Mouse (Mus musculus) retina, postnatal 1 day (tissue): ENCODE results near the gene Gcsh.
A peak's percentile ranks its signal among the peaks of the same experiment; 100 is the strongest.

Source experiments
- DNase-seq: peaks from one replicate; pipeline ENCODE4 v3.0.0-alpha.2; 2012

Gene Gcsh

GRCm38 (mm10) chr8:116993095-116993867 is at the start of gene Gcsh:
Gcsh (minus strand) TSS chr8:116993537.
- DNase-seq = peak; percentile 99

- peak; percentile 23 for DNase-seq
These were observed 46.5 kb upstream of the Gcsh start for GRCm38 (mm10) chr8:117039843-117040242.

- no peak for DNase-seq
These were observed 44.1 kb upstream of the Gcsh start for GRCm38 (mm10) chr8:117037374-117037935.

GRCm38 (mm10) chr8:117033393-117033792 is 40.1 kb upstream of the Gcsh start:
- no peak for DNase-seq

GRCm38 (mm10) chr8:117032609-117033008 is 39.3 kb upstream of the Gcsh start:
- no peak for DNase-seq

- no peak for DNase-seq
These were observed 38.1 kb upstream of the Gcsh start for GRCm38 (mm10) chr8:117031476-117031875.

GRCm38 (mm10) chr8:117028686-117029085 is 35.3 kb upstream of the Gcsh start:
- no peak for DNase-seq

GRCm38 (mm10) chr8:117027601-117028000 is 34.3 kb upstream of the Gcsh start:
- DNase-seq = no peak

- DNase-seq = peak; percentile 16
These were observed 29.1 kb upstream of the Gcsh start for GRCm38 (mm10) chr8:117022297-117022993.

GRCm38 (mm10) chr8:117019323-117020275 is 26.3 kb upstream of the Gcsh start:
- DNase-seq = no peak

GRCm38 (mm10) chr8:117017896-117018295 is 24.6 kb upstream of the Gcsh start:
- DNase-seq = no peak

- no peak for DNase-seq
These were observed 23.7 kb upstream of the Gcsh start for GRCm38 (mm10) chr8:117017006-117017405.

- no peak for DNase-seq
These were observed 22.3 kb upstream of the Gcsh start for GRCm38 (mm10) chr8:117015670-117016069.

- no peak for DNase-seq
These were observed 18.0 kb upstream of the Gcsh start for GRCm38 (mm10) chr8:117011366-117011765.

- DNase-seq = no peak
These were observed 829 bp upstream of the Gcsh start for GRCm38 (mm10) chr8:116994016-116994716.

- peak; percentile 15 for DNase-seq
These were observed 963 bp downstream of the Gcsh start for GRCm38 (mm10) chr8:116992176-116992971.

GRCm38 (mm10) chr8:116991241-116991640 is 2.1 kb downstream of the Gcsh start:
- no peak for DNase-seq

GRCm38 (mm10) chr8:116989842-116990241 is 3.5 kb downstream of the Gcsh start:
- DNase-seq = no peak

- DNase-seq = peak; percentile 86
These were observed 13.2 kb downstream of the Gcsh start for GRCm38 (mm10) chr8:116980117-116980516.

- peak; percentile 99 for DNase-seq
These were observed 14.6 kb downstream of the Gcsh start, which contains the start of gene 1700030J22Rik for GRCm38 (mm10) chr8:116978631-116979256. 1700030J22Rik (minus strand) TSS chr8:116978959.

- DNase-seq = no peak
These were observed 15.3 kb downstream of the Gcsh start for GRCm38 (mm10) chr8:116978052-116978451.
